Mouse (Mus musculus) retina, adult 2 months (tissue): ENCODE results near the gene Stx8.

Experiments used
- DNase-seq: peaks from one replicate; pipeline ENCODE4 v3.0.0-alpha.2; 2012; ENCODE audit warnings: low read depth, low spot score

Stx8 gene

GRCm38 (mm10) chr11:68199801-68200423 is 233.9 kb downstream of the Stx8 start:
- no peak for DNase-seq

DNA sequence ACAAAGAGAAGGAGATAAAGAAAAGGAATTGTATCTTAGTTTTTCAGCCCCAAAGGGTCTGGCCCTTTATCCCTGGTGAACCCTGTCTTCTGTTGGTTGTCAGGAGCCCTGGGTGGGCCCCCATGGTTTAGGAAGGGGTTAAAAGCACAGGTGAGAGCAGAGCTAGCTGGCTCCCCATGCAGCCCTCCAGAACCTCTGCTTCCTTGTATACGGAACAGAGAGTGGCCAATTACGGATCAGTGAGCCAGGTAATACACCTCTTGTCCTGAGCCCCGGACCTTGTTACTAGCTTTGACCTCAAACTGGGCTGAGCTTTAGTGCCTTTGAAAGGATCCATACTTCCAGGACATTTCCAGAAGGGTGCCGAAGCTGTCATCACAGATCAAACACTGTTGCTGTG is 234.5 kb downstream of the Stx8 start:
- DNase-seq, result no peak

DNA sequence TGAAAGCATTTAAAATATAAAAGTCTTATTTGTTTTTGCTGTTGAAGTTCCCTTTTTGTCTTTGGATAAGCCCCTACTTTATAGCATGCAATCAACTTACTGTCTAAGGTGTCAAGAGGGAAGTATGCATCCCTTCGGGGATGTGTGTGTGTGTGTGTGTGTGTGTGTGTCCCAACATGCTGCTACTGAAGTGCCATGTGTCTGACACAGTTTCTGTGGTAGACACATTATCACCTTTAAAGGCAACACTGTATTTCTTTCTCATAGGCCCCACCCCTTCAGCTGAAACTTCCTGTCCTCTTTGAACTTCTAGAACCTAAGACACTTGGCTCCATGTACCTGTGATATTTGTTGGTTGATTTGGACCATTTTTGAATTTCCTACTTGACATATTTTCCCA is 235.1 kb downstream of the Stx8 start:
- DNase-seq, result no peak

DNA sequence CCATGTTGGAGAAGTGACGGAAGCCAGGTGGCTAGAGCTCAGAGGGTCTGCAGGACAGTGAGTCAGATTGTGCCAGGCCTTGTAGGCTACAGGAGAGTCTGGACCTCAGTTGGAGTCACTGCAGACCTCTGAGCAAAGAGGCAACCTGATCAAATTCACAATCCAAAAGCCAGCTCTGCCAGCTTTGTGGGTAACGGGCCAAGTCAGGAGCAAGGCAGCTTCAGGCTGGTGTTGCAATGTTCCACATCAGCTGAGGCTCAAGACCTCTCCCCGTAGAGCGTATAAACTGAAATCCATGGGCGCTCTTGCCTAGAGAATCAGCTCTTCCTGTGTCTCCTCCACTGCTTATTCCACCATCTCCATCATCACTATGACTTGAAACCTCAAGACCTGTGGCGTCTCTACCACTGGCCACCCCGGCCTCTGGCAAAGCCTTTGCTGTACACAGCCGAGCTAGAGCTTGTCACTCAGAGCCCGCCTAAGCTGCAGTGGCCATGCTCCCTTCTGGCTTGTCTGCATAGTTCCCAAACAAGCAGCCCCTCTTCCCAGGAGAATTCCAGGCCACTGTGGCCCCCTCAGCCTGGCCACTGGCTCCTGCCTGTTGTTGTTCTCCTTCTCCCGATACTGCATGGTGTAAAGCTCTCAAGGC is 235.9 kb downstream of the Stx8 start:
- DNase-seq, result no peak

DNA sequence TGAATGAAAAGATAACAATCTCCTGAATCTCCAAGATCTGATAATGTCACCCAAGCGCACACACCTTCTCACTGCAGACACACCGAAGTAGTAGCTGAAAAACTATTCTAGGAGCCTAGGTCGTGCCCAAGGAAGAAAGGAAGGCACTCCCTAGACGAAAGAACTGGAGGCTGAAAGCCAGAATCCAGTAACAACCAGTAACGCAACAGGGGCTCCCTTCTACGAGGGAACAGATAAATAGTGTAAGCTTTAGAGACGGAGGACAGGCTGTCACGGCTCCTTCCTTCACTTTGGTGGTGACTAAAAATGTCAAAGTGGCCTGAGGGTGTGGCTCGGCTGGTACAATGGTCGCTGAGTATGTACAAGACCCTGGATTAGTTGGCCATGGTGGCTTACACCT is 236.6 kb downstream of the Stx8 start:
- DNase-seq, result no peak

GRCm38 (mm10) chr11:68203658-68204315 is 237.8 kb downstream of the Stx8 start:
- no peak for DNase-seq

GRCm38 (mm10) chr11:68204407-68204806 is 238.4 kb downstream of the Stx8 start:
- no peak for DNase-seq

DNA sequence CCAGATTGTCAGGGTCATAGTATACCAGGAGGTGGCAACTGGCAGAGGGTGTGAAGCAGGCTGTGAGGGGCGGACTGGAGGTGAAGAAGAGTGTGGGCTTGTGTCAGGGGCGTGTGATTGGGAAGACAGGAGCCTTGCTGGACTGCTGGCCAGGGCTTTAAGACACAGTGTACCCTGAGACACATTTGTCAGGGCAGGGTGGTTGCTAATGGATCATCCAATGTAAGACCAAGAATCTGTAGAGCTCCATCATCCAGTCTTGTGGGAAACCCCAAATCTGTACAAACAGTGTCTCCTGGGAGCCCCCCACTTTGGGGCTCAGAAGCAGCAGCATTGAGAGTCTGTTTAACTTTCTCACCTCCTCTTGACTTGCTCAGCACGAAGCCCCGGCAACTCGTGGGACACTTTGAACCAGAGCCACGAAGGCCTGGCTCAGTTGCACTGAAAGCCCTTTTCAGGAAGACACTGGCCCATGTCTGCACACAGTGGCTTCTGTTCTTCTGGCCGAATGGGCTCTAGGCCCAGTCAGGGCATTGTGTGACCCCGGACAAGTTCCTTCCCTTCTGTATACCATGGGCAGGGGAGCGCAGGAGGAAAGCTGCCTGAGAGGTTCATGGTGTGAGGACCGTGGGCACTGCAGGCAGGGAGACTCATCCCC is 239.7 kb downstream of the Stx8 start:
- no peak for DNase-seq

GRCm38 (mm10) chr11:68208023-68208422 is 242.0 kb downstream of the Stx8 start:
- DNase-seq, result no peak

DNA sequence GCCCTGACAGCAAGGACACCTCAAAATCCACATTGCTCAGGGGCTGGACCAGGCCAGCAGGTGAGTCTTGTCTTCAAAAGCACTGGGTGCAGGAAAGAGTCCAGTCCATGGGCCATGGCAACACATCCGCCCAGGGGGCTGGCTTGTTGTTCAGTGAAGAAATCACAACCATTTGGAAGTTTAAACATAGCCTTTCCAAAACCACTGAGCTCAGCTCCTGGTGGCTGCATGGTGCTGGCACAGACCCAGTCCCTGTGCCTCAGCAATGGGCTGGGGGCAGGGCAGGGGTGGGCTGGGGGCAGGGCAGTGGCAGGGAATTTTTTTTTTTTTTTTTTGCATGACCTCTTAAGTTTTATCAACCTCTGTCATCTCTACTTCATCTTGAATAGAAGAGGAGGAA is 242.6 kb downstream of the Stx8 start:
- DNase-seq, result no peak

DNA sequence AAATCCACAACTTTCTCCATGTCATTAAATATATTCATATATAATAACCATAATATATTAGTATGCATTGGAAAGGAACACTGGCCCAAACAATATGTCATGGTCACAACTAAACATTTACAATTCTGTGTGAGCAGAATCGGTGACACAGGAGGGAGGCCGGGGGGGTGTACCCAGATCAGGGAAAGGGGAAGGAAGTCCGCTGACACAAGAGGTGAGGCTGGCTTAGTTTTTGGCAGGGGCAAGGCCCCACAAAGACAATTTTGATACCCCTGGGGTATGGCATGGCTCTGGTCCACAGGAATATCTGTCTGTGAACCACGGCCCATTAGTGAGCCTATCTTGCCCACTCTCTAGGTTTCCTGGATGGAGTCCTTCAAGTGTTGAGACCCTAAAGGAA is 243.5 kb downstream of the Stx8 start:
- DNase-seq, result no peak

- DNase-seq, result no peak
These were observed 244.7 kb downstream of the Stx8 start for GRCm38 (mm10) chr11:68210714-68211113.

- DNase-seq, result no peak
These were observed 246.1 kb downstream of the Stx8 start for GRCm38 (mm10) chr11:68211924-68212578.

- no peak for DNase-seq
These were observed 247.9 kb downstream of the Stx8 start for GRCm38 (mm10) chr11:68213896-68214295.

DNA sequence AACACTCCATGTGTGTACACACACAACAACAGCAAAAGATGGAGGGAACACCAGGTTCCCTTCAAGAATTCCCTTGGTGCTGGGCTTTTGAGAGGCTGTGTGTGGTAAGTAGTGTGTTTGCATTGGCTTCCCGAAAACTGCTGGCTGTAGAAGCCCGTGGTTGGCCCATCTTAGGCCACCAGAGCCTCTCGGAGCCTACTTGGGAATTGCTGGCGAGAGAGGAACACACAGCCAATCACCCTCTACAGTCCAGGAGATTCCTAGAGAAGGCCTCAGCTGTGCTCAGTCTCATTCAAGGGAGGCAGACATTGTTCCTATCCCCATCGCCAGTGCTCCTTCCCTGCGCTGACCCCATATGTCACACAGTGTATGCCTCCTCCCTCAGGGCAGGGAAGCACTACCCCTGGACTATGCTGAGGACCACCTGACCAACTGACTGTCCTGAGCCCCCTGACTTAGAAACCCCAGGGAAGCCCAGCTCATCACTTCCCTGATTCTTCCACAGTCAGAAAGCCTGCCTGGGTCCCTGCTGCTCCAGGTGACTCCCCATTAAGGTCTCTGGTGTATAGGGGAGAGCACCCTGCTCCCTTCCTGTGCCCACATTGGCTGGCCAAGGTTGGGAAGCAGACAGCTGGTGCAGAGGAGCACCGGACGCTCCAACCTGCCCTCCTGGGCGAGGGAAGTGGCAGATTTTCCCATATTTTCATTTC is 248.7 kb downstream of the Stx8 start:
- DNase-seq, result no peak

DNA sequence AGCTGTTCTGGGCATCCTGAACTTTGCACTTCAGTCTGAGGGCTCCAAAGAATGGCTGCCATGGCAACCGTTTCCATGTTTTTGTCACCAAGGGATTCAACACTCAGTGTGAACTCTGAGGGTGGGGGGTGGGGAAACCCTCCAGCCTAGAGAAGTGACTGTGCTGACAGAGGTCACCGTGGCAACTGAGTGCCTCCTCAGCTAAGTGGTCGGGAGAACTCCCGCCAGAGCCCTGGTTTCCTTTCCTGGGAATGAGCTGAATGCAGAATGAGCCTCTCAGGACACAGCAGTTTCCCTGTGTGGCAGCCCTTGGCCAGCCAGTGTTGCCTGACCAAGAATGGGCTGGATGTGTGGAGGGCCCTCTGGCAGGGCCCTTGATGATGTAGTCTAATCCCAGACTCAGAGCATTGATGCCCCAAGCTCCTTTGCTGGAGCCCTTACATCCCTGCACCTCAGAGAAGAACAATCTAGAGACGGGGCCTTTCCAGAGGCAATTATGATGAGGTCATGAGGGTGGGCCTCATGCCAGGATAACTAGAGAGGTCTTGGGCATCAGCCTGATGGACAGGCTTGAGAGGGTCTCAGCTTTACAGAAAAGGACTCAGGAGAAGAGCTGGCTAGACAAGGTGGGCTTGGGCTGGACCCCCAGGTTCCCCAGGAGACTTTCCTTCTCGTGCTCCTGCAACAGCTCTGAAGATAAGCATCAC is 249.4 kb downstream of the Stx8 start:
- DNase-seq, result no peak

DNA sequence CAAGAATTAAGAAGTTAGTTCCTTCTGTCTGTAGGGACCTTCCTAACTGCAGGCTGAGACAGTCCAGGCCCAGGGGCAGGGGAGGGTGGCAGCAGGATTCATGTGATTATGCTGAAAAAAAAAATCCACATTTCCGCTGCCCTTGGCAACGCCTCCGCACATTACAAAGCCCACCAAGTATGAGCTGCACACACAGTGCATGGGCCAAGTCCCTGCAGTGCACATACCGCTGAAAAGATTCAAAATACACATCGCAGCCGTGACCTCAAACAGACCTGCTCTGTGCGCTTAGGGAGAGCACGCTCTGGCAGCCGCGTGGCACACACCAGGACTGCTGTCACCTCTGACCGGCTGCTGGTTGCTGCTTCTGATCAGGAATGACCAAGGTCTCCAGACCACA is 250.0 kb downstream of the Stx8 start:
- DNase-seq, result no peak

GRCm38 (mm10) chr11:68220733-68221132 is 254.7 kb downstream of the Stx8 start:
- no peak for DNase-seq

GRCm38 (mm10) chr11:68222209-68222608 is 256.2 kb downstream of the Stx8 start:
- no peak for DNase-seq

DNA sequence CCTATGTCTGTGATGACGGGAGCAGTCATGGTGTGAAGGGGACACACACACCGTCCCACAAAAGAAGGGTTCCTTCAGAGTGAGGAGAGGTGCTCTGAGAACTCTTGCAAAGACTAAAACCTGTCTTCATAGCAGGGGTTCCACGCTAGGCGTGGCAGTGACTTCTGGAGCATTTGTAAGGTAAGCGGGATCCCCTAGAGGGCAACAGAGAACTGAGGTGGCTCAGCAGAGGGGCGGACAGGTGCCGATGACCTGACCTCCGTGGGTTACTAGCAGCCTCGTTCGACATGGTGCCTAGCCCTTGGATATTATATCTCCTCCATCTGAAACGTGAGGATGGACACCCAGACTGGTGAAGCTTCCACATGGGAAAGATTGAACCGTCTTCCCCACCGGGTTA is 257.1 kb downstream of the Stx8 start:
- DNase-seq, result no peak

GRCm38 (mm10) chr11:68226654-68227057 is 260.7 kb downstream of the Stx8 start:
- no peak for DNase-seq
